Mouse (Mus musculus): Measurements from ENCODE around the gene Mpc1. TPM values are rescaled to one million over a fixed set of nuclear protein-coding genes. Genes with fewer than 3 reads are reported as not detected.

Mpc1 gene
- total and polyA plus RNA-seq, 3 experiments: 66.7 to 232 (median 77.4) TPM

- Histone ChIP-seq H3K9me3 (replicated peaks; ENCODE audit: low read length) (no peaks in the 10 kb centered on the region), H3K27me3 (replicated peaks) (no peaks in the 10 kb centered on the region), H3K4me1 (ENCODE audit: control insufficient read depth in 1 of 2, insufficient read depth in 2 of 2) (peaks cover 9 to 31% of the 10 kb centered on the region in 2 experiments), H3K9ac (ENCODE audit: insufficient read depth, low read depth) (peak within 1 kb of the TSS; percentile 84), H3K79me2 (replicated peaks; ENCODE audit: control insufficient read depth, extremely low read depth, insufficient read depth, poor library complexity, severe bottlenecking) (peaks cover 28% of the 10 kb centered on the region), H3K27ac (ENCODE audit: insufficient read depth, low read depth) (no peak within 1 kb of the TSS), H3K4me2 (ENCODE audit: insufficient read depth, low read depth, poor library complexity, severe bottlenecking) (peak within 1 kb of the TSS; percentile 97), H3K36me3 (replicated peaks in 1 of 2; ENCODE audit: control insufficient read depth in 1 of 2, insufficient read depth in 1 of 2, low read length in 1 of 2) (peaks cover 0 to 31% of the 10 kb centered on the region in 2 experiments), H3K4me3 (replicated peaks in 1 of 3; ENCODE audit: low read depth in 2 of 3, low read length in 2 of 3, poor library complexity in 1 of 3) (peak within 1 kb of the TSS; percentile 76 to 99 (median 97))
- dilution Hi-C loops (cut with MboI; ENCODE audit: extremely low pct_ligation_motif_present, extremely low pct_unique_long_range_greater_than_20kb, low sequenced_read_pairs) (no loop called here), in situ Hi-C loops (cut with MboI; ENCODE audit: low pct_ligation_motif_present, low pct_unique_long_range_greater_than_20kb, low sequenced_read_pairs) (loop anchor here (10.0 kb wide), 1 partner anchor 64 kb away; no protein-coding TSS in a partner anchor)
- peak; percentile 73 for TF ChIP-seq POLR2A (IDR thresholded peaks at IDR 0.05; ENCODE audit: low read depth, low read length)
- TF ChIP-seq TCF12 (IDR thresholded peaks at IDR 0.05; ENCODE audit: low read depth, low read length): peak; percentile 45
- peak; percentile 87 for TF ChIP-seq MXI1 (IDR thresholded peaks at IDR 0.05; ENCODE audit: low read depth, low read length)
- peak; percentile 98 for TF ChIP-seq ELF1 (IDR thresholded peaks at IDR 0.05; ENCODE audit: low read depth, low read length)
- peak; percentile 96 for TF ChIP-seq SIN3A (IDR thresholded peaks at IDR 0.05; ENCODE audit: low read length)
- peak; percentile 81; the same call in 1 of the 2 replicates for TF ChIP-seq KAT2A (IDR thresholded peaks at IDR 0.05; ENCODE audit: insufficient replicate concordance, low read length)
- TF ChIP-seq MEF2A (IDR thresholded peaks at IDR 0.05; ENCODE audit: borderline replicate concordance, low read depth, low read length): 0 out of 2 replicates have a peak, but pooled peaks have one; percentile 27
- TF ChIP-seq ZC3H11A (IDR thresholded peaks at IDR 0.05; ENCODE audit: low read depth, low read length): no peak
- TF ChIP-seq IRF4 (IDR thresholded peaks at IDR 0.05; ENCODE audit: low read depth, low read length): 0 out of 2 replicates have a peak, but pooled peaks have one; percentile 5
- peak; percentile 88 for TF ChIP-seq NRF1 (IDR thresholded peaks at IDR 0.05; ENCODE audit: low read depth, low read length)
- TF ChIP-seq MAX (IDR thresholded peaks at IDR 0.05; ENCODE audit: low read length): no peak
- TF ChIP-seq USF2 (conservative IDR thresholded peaks at IDR 0.05; ENCODE audit: low read depth, low read length): no peak
- TF ChIP-seq RCOR1 (conservative IDR thresholded peaks at IDR 0.05; ENCODE audit: low read depth, low read length): 0 out of 2 replicates have a peak, but pooled peaks have one; percentile 30
- peak; percentile 90 for TF ChIP-seq HCFC1 (IDR thresholded peaks at IDR 0.05; ENCODE audit: low read depth, low read length)
- peak; percentile 94 for DNase-seq (ENCODE audit: extremely low read depth)
Observed at GRCm38 (mm10) chr17:8310838-8311614, 28.3 kb downstream of the Mpc1 start, which contains the start of gene Sft2d1. Gene Sft2d1, plus strand, starts transcription at chr17:8311102.

DNA sequence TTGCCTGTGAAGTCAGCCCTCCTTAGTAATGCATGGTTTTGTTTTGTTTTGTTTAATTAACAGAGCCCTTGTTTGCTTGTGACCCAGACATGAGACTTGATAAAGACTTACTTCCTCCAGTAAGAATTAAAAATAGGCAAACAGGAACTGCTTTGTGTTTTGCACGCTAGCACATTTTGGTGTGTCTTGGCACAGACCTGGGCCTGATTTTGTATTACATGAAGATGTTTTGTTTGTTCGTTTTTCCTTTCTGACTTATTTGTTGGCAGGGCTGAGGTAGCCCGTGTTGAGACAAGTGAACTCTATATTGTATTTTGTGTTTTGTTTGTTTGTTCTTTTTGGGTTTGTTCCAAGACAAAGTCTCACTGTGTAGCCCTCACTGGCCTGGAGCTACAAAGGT lies 29.0 kb downstream of the Mpc1 start:
- no peak overlapping the region for H3K27ac ChIP-seq (ENCODE audit: insufficient read depth, low read depth)
- peaks cover 0 to 38% of the 10 kb centered on the region in 2 experiments for H3K36me3 ChIP-seq (replicated peaks in 1 of 2; ENCODE audit: control insufficient read depth in 1 of 2, insufficient read depth in 1 of 2, low read length in 1 of 2)
- TF ChIP-seq NRF1 (IDR thresholded peaks at IDR 0.05; ENCODE audit: low read depth, low read length): no peak
- no peak for TF ChIP-seq ELF1 (IDR thresholded peaks at IDR 0.05; ENCODE audit: low read depth, low read length)
- no peak for TF ChIP-seq POLR2AphosphoS2 (IDR thresholded peaks at IDR 0.05; ENCODE audit: low read depth, low read length)
- TF ChIP-seq IRF4 (IDR thresholded peaks at IDR 0.05; ENCODE audit: low read depth, low read length): no peak
- TF ChIP-seq MYC (IDR thresholded peaks at IDR 0.05; ENCODE audit: low read depth, low read length): no peak
- no peak for TF ChIP-seq POLR2A (IDR thresholded peaks at IDR 0.05; ENCODE audit: low read depth, low read length)
- no peak for TF ChIP-seq CHD1 (IDR thresholded peaks at IDR 0.05; ENCODE audit: low read depth, low read length)
- no peak for TF ChIP-seq SIN3A (IDR thresholded peaks at IDR 0.05; ENCODE audit: low read length)
- TF ChIP-seq USF1 (IDR thresholded peaks at IDR 0.05; ENCODE audit: low read depth, low read length): no peak
- TF ChIP-seq RCOR1 (conservative IDR thresholded peaks at IDR 0.05; ENCODE audit: low read depth, low read length): no peak
- TF ChIP-seq BHLHE40 (IDR thresholded peaks at IDR 0.05; ENCODE audit: low read depth, low read length): no peak
- no peak for TF ChIP-seq GABPA (IDR thresholded peaks at IDR 0.05; ENCODE audit: insufficient replicate concordance, low read depth, low read length)
- H3K9ac ChIP-seq (ENCODE audit: insufficient read depth, low read depth): peak overlapping the region; percentile 84; the same call in 1 of the 2 replicates
- dilution Hi-C loops (cut with MboI; ENCODE audit: extremely low pct_ligation_motif_present, extremely low pct_unique_long_range_greater_than_20kb, low sequenced_read_pairs) (no loop called here), in situ Hi-C loops (cut with MboI; ENCODE audit: low pct_ligation_motif_present, low pct_unique_long_range_greater_than_20kb, low sequenced_read_pairs) (loop anchor here (10.0 kb wide), 1 partner anchor 63 kb away; no protein-coding TSS in a partner anchor)
- peaks cover 9 to 34% of the 10 kb centered on the region in 2 experiments for H3K4me1 ChIP-seq (ENCODE audit: control insufficient read depth in 1 of 2, insufficient read depth in 2 of 2)
- H3K27me3 ChIP-seq (replicated peaks): no peaks in the 10 kb centered on the region
- peak overlapping the region; percentile 29 to 97 (median 76) for H3K4me3 ChIP-seq (replicated peaks in 1 of 3; ENCODE audit: low read depth in 2 of 3, low read length in 2 of 3, poor library complexity in 1 of 3)
- DNase-seq (ENCODE audit: extremely low read depth): no peak
- H3K79me2 ChIP-seq (replicated peaks; ENCODE audit: control insufficient read depth, extremely low read depth, insufficient read depth, poor library complexity, severe bottlenecking): peaks cover 28% of the 10 kb centered on the region
- no peaks in the 10 kb centered on the region for H3K9me3 ChIP-seq (replicated peaks; ENCODE audit: low read length)
- H3K4me2 ChIP-seq (ENCODE audit: insufficient read depth, low read depth, poor library complexity, severe bottlenecking): peak overlapping the region; percentile 97

Data from CH12.LX (cell line).